ENCODE assay signal across 8 mouse cellular contexts in the genomic region with DNA sequence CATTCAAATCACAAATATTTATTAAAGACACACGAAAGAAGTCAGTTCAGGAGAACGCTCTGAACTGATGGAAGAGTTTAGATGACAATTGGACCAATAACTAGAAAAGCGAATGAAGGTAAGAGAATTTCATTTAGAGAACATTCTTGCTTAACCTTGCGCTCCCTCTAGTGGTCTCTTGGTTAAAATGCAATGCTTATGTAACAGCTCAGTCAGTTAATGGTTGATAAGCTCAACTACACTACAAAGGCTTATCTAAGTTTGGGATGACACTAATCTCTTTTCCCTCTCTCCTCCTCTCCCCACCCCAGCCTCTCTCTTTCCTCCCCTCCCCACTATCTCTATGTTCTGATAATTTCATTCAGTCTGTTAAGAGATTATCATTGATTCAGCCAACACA. TPM values are rescaled to one million over a fixed set of nuclear protein-coding genes. Genes with fewer than 3 reads are reported as not detected.
DNase-seq lines count a peak whose midpoint lies in the region; ATAC-seq and TF ChIP-seq lines count a peak whose summit lies in the region.

No protein-coding gene starts in this region.

- H3K4me1 ChIP-seq in forebrain, embryonic 16.5 days (replicated peaks; ENCODE audit: control insufficient read depth, insufficient read depth, low read length): no peaks in the 10 kb centered on the region
- H3K4me1 ChIP-seq in forebrain, embryonic 12.5 days: no peaks in the 10 kb centered on the region
- H3K4me1 ChIP-seq in liver, adult 2 months (ENCODE audit: control insufficient read depth, insufficient read depth, low read length): no peaks in the 10 kb centered on the region
- H3K4me1 ChIP-seq in liver, embryonic 11.5 days (replicated peaks; ENCODE audit: control insufficient read depth, insufficient read depth, low read length): no peaks in the 10 kb centered on the region

- peak; percentile 38; the same call in 1 of the 2 replicates for ATAC-seq in forebrain, embryonic 16.5 days
- ATAC-seq in forebrain, embryonic 12.5 days (ENCODE audit: low FRiP score): no peak
- no peak for ATAC-seq in liver, embryonic 11.5 days (replicated peaks; ENCODE audit: low FRiP score)

- H3K27ac ChIP-seq in forebrain, embryonic 16.5 days (ENCODE audit: low read length): no peak overlapping the region
- H3K27ac ChIP-seq in forebrain, embryonic 12.5 days: no peak overlapping the region
- no peak overlapping the region for H3K27ac ChIP-seq in liver, adult 2 months (replicated peaks; ENCODE audit: insufficient read depth, low read depth, low read length)
- H3K27ac ChIP-seq in liver, embryonic 11.5 days (ENCODE audit: low read depth, low read length): no peak overlapping the region

- WGBS in forebrain, embryonic 16.5 days: 40% methylated on average over 4 of the region's 4 CpGs
- WGBS in forebrain, embryonic 12.5 days: 29% methylated on average over 4 of the region's 4 CpGs
- WGBS in liver, adult 2 months: 13% methylated on average over 4 of the region's 4 CpGs
- WGBS in liver, embryonic 11.5 days: 26% methylated on average over 4 of the region's 4 CpGs
- WGBS in large intestine, adult 2 months: 24% methylated on average over 4 of the region's 4 CpGs

- H3K9me3 ChIP-seq in forebrain, embryonic 16.5 days (ENCODE audit: control insufficient read depth, low read length): no peaks in the 10 kb centered on the region
- H3K9me3 ChIP-seq in forebrain, embryonic 12.5 days: no peaks in the 10 kb centered on the region
- no peaks in the 10 kb centered on the region for H3K9me3 ChIP-seq in liver, embryonic 11.5 days (ENCODE audit: control insufficient read depth, low read length)

- DNase-seq in liver, adult 2 months (ENCODE audit: extremely low read depth, low read depth, low spot score): peak; percentile 66
- no peak for DNase-seq in liver, embryonic 11.5 days (ENCODE audit: low spot score)
- peak; percentile 70 for DNase-seq in adipocyte (ENCODE audit: low spot score)
- DNase-seq in large intestine, adult 2 months (ENCODE audit: low read depth, low spot score): peak; percentile 14
- DNase-seq in splenic B cell, adult 2 months (ENCODE audit: low read depth, low spot score): peak; percentile 66
- DNase-seq in neural tube, embryonic 10.5 days (ENCODE audit: extremely low spot score, low spot score): no peak

- H3K4me3 ChIP-seq in forebrain, embryonic 16.5 days (replicated peaks; ENCODE audit: low read length): no peak overlapping the region
- no peak overlapping the region for H3K4me3 ChIP-seq in forebrain, embryonic 12.5 days (replicated peaks)
- no peak overlapping the region for H3K4me3 ChIP-seq in liver, adult 2 months (ENCODE audit: insufficient read depth, low read depth, low read length)
- no peak overlapping the region for H3K4me3 ChIP-seq in liver, embryonic 11.5 days (ENCODE audit: low read depth, low read length)

- TF ChIP-seq POLR2A in liver, adult 2 months (IDR thresholded peaks at IDR 0.05; ENCODE audit: extremely low read depth, insufficient read depth, low read length): no peak

- no peaks in the 10 kb centered on the region for H3K36me3 ChIP-seq in forebrain, embryonic 16.5 days (ENCODE audit: control insufficient read depth, insufficient read depth)
- H3K36me3 ChIP-seq in forebrain, embryonic 12.5 days (replicated peaks): no peaks in the 10 kb centered on the region
- H3K36me3 ChIP-seq in liver, adult 2 months (ENCODE audit: control insufficient read depth, insufficient read depth, low read length): no peaks in the 10 kb centered on the region
- H3K36me3 ChIP-seq in liver, embryonic 11.5 days (ENCODE audit: control insufficient read depth, insufficient read depth, low read length): no peaks in the 10 kb centered on the region
- no peaks in the 10 kb centered on the region for H3K36me3 ChIP-seq in splenic B cell, adult 2 months (ENCODE audit: control insufficient read depth, insufficient read depth, low read length, poor library complexity, severe bottlenecking)

- H3K4me2 ChIP-seq in forebrain, embryonic 16.5 days (ENCODE audit: low read length): no peak overlapping the region
- no peak overlapping the region for H3K4me2 ChIP-seq in forebrain, embryonic 12.5 days
- H3K4me2 ChIP-seq in liver, embryonic 11.5 days: no peak overlapping the region

- TF ChIP-seq CTCF in liver, adult 2 months (IDR thresholded peaks at IDR 0.05; ENCODE audit: low read depth, low read length): peak; percentile 33; the same call in 1 of the 2 replicates

- H3K9ac ChIP-seq in forebrain, embryonic 16.5 days (replicated peaks; ENCODE audit: low read depth, low read length): no peak overlapping the region
- H3K9ac ChIP-seq in forebrain, embryonic 12.5 days: no peak overlapping the region
- no peak overlapping the region for H3K9ac ChIP-seq in liver, adult 2 months (ENCODE audit: low read depth, low read length)
- H3K9ac ChIP-seq in liver, embryonic 11.5 days (ENCODE audit: low read depth, low read length): no peak overlapping the region

- no peaks in the 10 kb centered on the region for H3K79me2 ChIP-seq in liver, adult 2 months (ENCODE audit: control insufficient read depth, insufficient read depth, low read length)

- no peaks in the 10 kb centered on the region for H3K27me3 ChIP-seq in forebrain, embryonic 16.5 days (replicated peaks; ENCODE audit: control insufficient read depth, insufficient read depth, low read length)
- H3K27me3 ChIP-seq in forebrain, embryonic 12.5 days: peaks cover 11% of the 10 kb centered on the region; the same call in 1 of the 2 replicates
- no peaks in the 10 kb centered on the region for H3K27me3 ChIP-seq in liver, adult 2 months (ENCODE audit: control insufficient read depth, insufficient read depth, low read length)
- no peaks in the 10 kb centered on the region for H3K27me3 ChIP-seq in liver, embryonic 11.5 days (replicated peaks; ENCODE audit: control insufficient read depth, insufficient read depth, low read length)
- H3K27me3 ChIP-seq in splenic B cell, adult 2 months (ENCODE audit: control insufficient read depth, insufficient read depth, low read length, poor library complexity, severe bottlenecking): no peaks in the 10 kb centered on the region

RNA-seq across cellular contexts. Expression of a gene that starts 26.2 kb away (rescaled TPM):
- polyA plus RNA-seq in forebrain, embryonic 16.5 days (2015; fragmentation: Nextera tagmentation; extraction: Ambion mirVana): 9.9 and 12.1 TPM in 2 replicates
- polyA plus RNA-seq in forebrain, embryonic 12.5 days (2016; fragmentation: Nextera tagmentation; extraction: Ambion mirVana): 9.4 and 11.1 TPM in 2 replicates
- 6.2 and 7.2 TPM in 2 replicates for total RNA-seq in liver, adult 2 months (2014; rRNA removed)
- 1.4 and 1.6 TPM in 2 replicates for polyA plus RNA-seq in liver, adult 2 months (2012; rRNA removed)
- polyA plus RNA-seq in liver, embryonic 11.5 days (2014; fragmentation: Nextera tagmentation; extraction: Ambion mirVana): 2.4 and 4.2 TPM in 2 replicates
- 3.7 and 3.9 TPM in 2 replicates for polyA plus RNA-seq in large intestine, adult 2 months (2012; rRNA removed)

Comparison
In these comparisons a context has a peak if more than half of its experiments do, and no peak if none do; other contexts are left out.
1. DNase-seq: peak in liver, adult 2 months (single experiment), adipocyte (single experiment), large intestine, adult 2 months (single experiment) and splenic B cell, adult 2 months (single experiment); none in liver, embryonic 11.5 days (single experiment) and neural tube, embryonic 10.5 days (single experiment).